Mouse (Mus musculus) MEL (cell line): Measurements from ENCODE around the gene Zdhhc14.

Experiments used
- CHD1 ChIP-seq: IDR thresholded peaks from 2 replicates; pipeline ENCODE4 v1.6.1; 2012; ENCODE audit warnings: low read depth, mild to moderate bottlenecking, inconsistent platforms, low read length, improper control_type of control experiment
- CTCF ChIP-seq, 3 experiments: IDR thresholded peaks in 2 of 3; conservative IDR thresholded peaks in 1 of 3; 2 replicates each; pipeline ENCODE4 v1.5.1; 2011 to 2012; ENCODE audit warnings: low read length in 3 of 3, low read depth in 2 of 3, mild to moderate bottlenecking in 2 of 3, improper control_type of control experiment in 1 of 3, inconsistent platforms in 1 of 3, mixed read lengths in 1 of 3, moderate library complexity in 1 of 3; ENCODE audit not compliant: control insufficient read depth in 1 of 3, insufficient read depth in 1 of 3, poor library complexity in 1 of 3, severe bottlenecking in 1 of 3
- E2F4 ChIP-seq: IDR thresholded peaks from 2 replicates; pipeline ENCODE4 v1.6.1; 2011; ENCODE audit warnings: low read depth, low read length, improper control_type of control experiment, borderline replicate concordance
- ETS1 ChIP-seq: IDR thresholded peaks from 2 replicates; pipeline ENCODE4 v1.6.1; 2012; ENCODE audit warnings: low read depth, mild to moderate bottlenecking, inconsistent platforms, low read length, improper control_type of control experiment, moderate library complexity
- GABPA ChIP-seq: IDR thresholded peaks from 2 replicates; pipeline ENCODE4 v1.6.1; 2012; ENCODE audit warnings: low read depth, mild to moderate bottlenecking, inconsistent platforms, low read length, improper control_type of control experiment, moderate library complexity
- GATA1 ChIP-seq: IDR thresholded peaks from 2 replicates; pipeline ENCODE4 v1.6.1; 2011; ENCODE audit warnings: low read depth, low read length, improper control_type of control experiment
- MAX ChIP-seq: IDR thresholded peaks from 2 replicates; pipeline ENCODE4 v1.6.1; 2011; ENCODE audit warnings: low read length, improper control_type of control experiment
- POLR2AphosphoS2 ChIP-seq: IDR thresholded peaks from 2 replicates; pipeline ENCODE4 v1.6.1; 2011; ENCODE audit warnings: low read length, improper control_type of control experiment
- TAL1 ChIP-seq: IDR thresholded peaks from 2 replicates; pipeline ENCODE4 v1.6.1; 2012; ENCODE audit warnings: mild to moderate bottlenecking, inconsistent platforms, low read length, moderate library complexity, mixed read lengths
- TCF12 ChIP-seq: IDR thresholded peaks from 2 replicates; pipeline ENCODE4 v1.6.1; 2014; ENCODE audit warnings: low read depth, mild to moderate bottlenecking, inconsistent platforms, low read length, improper control_type of control experiment, moderate library complexity
- UBTF ChIP-seq: IDR thresholded peaks from 2 replicates; pipeline ENCODE4 v1.6.1; 2012; ENCODE audit warnings: low read depth, mild to moderate bottlenecking, inconsistent platforms, low read length, improper control_type of control experiment, moderate library complexity, borderline replicate concordance; ENCODE audit not compliant: insufficient read depth
- USF1 ChIP-seq: IDR thresholded peaks from 2 replicates; pipeline ENCODE4 v1.6.1; 2014; ENCODE audit warnings: low read depth, mild to moderate bottlenecking, inconsistent platforms, low read length, improper control_type of control experiment, moderate library complexity
- USF2 ChIP-seq, 2 experiments: IDR thresholded peaks; 2 replicates each; pipeline ENCODE4 v1.6.1; 2011 to 2012; ENCODE audit warnings: improper control_type of control experiment in 2 of 2, low read length in 2 of 2, borderline replicate concordance in 1 of 2, inconsistent platforms in 1 of 2, low read depth in 1 of 2, mild to moderate bottlenecking in 1 of 2; ENCODE audit not compliant: insufficient read depth in 1 of 2

GRCm38 (mm10) chr17:5769776-5770175 is 277.4 kb downstream of the Zdhhc14 start:
- TF ChIP-seq CHD1: no peak
- no peak for TF ChIP-seq UBTF
- no peak for TF ChIP-seq USF2 (IDR thresholded peaks at IDR 0.05; ENCODE audit: borderline replicate concordance in 1 of 2, insufficient read depth in 1 of 2, low read depth in 1 of 2, low read length in 2 of 2)
- no peak for TF ChIP-seq USF1
- no peak for TF ChIP-seq TCF12
- TF ChIP-seq MAX: no peak
- TF ChIP-seq TAL1: no peak
- no peak for TF ChIP-seq CTCF (IDR thresholded peaks at IDR 0.05 in 2 of 3, conservative IDR thresholded peaks at IDR 0.05 in 1 of 3; ENCODE audit: control insufficient read depth in 1 of 3, insufficient read depth in 1 of 3, low read depth in 2 of 3, low read length in 3 of 3, poor library complexity in 1 of 3, severe bottlenecking in 1 of 3)
- no peak for TF ChIP-seq POLR2AphosphoS2
- TF ChIP-seq GATA1: no peak
- no peak for TF ChIP-seq GABPA
- no peak for TF ChIP-seq E2F4
- TF ChIP-seq ETS1: no peak
